Mouse (Mus musculus) yolk sac, embryonic 10.5 days (tissue): ENCODE measurements around the gene Tmem41b.

ENCODE experiments used
- DNase-seq: peaks from one replicate; pipeline ENCODE4 v3.0.0-alpha.2; 2017; ENCODE audit warnings: low spot score

Tmem41b gene

DNA sequence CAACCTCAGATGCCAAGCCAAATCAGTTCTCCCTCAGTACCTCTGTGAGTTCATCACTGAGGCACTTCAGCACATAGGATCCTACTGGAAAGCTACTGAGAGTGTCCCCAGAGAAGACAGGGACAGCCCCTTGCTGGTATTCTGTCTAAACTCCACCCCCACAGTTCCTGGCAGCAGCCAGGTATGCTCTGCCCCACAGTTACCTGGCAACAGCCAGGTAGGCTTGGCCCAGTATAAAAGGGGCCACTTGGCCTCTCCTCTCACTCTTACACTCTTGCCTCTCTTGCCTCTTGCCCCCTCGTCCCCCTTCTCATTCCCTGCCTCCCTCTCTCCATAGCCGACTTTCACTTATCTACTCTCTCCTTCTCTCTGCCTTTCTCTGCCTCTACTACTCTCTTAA is 61.8 kb downstream of the Tmem41b start:
- DNase-seq, result no peak

DNA sequence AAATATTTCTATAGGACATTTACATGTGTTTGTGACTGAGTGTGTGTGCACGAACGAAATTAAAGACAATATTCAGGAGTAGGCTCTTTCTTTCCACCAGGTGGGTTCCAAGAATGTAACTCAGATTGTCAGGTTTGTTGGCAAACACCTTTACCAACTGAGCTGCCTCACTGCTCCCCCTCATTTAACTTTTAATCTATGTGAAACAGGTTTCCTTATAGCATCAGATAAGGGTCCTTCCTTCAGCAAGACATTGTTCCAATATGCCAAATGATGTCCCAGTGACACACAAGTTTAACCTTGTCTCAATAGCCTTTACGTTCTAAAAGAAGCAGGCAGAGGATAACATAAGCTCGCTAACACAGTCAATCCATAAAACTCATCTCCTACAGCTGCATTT is 63.8 kb downstream of the Tmem41b start:
- no peak for DNase-seq
